In genomic region chr12:34407143-34407542, GRCm38 (mm10) we compare ENCODE assay signal across 29 mouse cellular contexts.
"Had no signal": no experiment of that assay in that cellular context is flagged by ENCODE, and none has a peak within 500 bp of the region (broad histone marks: within the 10 kb centered on the region; RNA-seq: fewer than 3 reads in every experiment).

No protein-coding gene starts in this region.

- H3K27me3 ChIP-seq: embryonic facial prominence, embryonic 12.5 days; embryonic facial prominence, embryonic 13.5 days; embryonic facial prominence, embryonic 15.5 days; forebrain, embryonic 13.5 days; forebrain, embryonic 15.5 days had no signal

- H3K4me3 ChIP-seq: embryonic facial prominence, embryonic 10.5 days; embryonic facial prominence, embryonic 12.5 days; embryonic facial prominence, embryonic 13.5 days; embryonic facial prominence, embryonic 15.5 days; erythroblast, embryonic 14.5 days; forebrain, embryonic 10.5 days; forebrain, embryonic 13.5 days; forebrain, embryonic 15.5 days; gastrocnemius, adult 2 months; heart, adult 2 months had no signal

- H3K9ac ChIP-seq: embryonic facial prominence, embryonic 12.5 days; embryonic facial prominence, embryonic 13.5 days; embryonic facial prominence, embryonic 15.5 days; forebrain, embryonic 13.5 days; forebrain, embryonic 15.5 days; forebrain, postnatal 0 days had no signal

- H3K4me1 ChIP-seq: embryonic facial prominence, embryonic 10.5 days; embryonic facial prominence, embryonic 12.5 days; embryonic facial prominence, embryonic 13.5 days; embryonic facial prominence, embryonic 15.5 days; forebrain, embryonic 13.5 days; forebrain, embryonic 15.5 days had no signal

- DNase-seq: cerebellum, adult 18-20 months; cerebellum, adult 2 months; cerebellum, adult 8-10 months; cerebellum, adult 9-10 months; cerebellum, adult 9-11 months; cerebellum, postnatal 10 days; cerebellum, postnatal 14 days; cerebellum, postnatal 25 days; cerebellum, postnatal 36 days; embryo, embryonic 11 days; forebrain, postnatal 0 days; gastrocnemius, adult 2 months; gastrocnemius, postnatal 10 days; gastrocnemius, postnatal 14 days; gastrocnemius, postnatal 25 days; gastrocnemius, postnatal 36 days; heart, adult 11 months; heart, adult 18-20 months; heart, adult 2 months had no signal

- H3K27ac ChIP-seq: embryonic facial prominence, embryonic 10.5 days; embryonic facial prominence, embryonic 12.5 days; embryonic facial prominence, embryonic 13.5 days; embryonic facial prominence, embryonic 15.5 days; forebrain, embryonic 10.5 days; forebrain, embryonic 13.5 days; forebrain, embryonic 15.5 days; gastrocnemius, adult 2 months; heart, adult 2 months had no signal

- H3K36me3 ChIP-seq: embryonic facial prominence, embryonic 10.5 days; embryonic facial prominence, embryonic 12.5 days; embryonic facial prominence, embryonic 13.5 days; embryonic facial prominence, embryonic 15.5 days; forebrain, embryonic 10.5 days; forebrain, embryonic 15.5 days had no signal

- ATAC-seq: forebrain, embryonic 13.5 days; forebrain, embryonic 14.5 days; forebrain, embryonic 15.5 days; forebrain, embryonic 16.5 days; forebrain, postnatal 0 days had no signal

- H3K4me2 ChIP-seq: embryonic facial prominence, embryonic 12.5 days; embryonic facial prominence, embryonic 13.5 days; embryonic facial prominence, embryonic 15.5 days; forebrain, embryonic 13.5 days; forebrain, embryonic 15.5 days had no signal

- H3K9me3 ChIP-seq: embryonic facial prominence, embryonic 10.5 days; embryonic facial prominence, embryonic 12.5 days; embryonic facial prominence, embryonic 13.5 days; embryonic facial prominence, embryonic 15.5 days; forebrain, embryonic 10.5 days; forebrain, embryonic 13.5 days; forebrain, embryonic 15.5 days had no signal
